Mouse (Mus musculus) adrenal gland, postnatal 36 days (tissue): ENCODE measurements around the gene Rbsn. TPM values are rescaled to one million over a fixed set of nuclear protein-coding genes. Genes with fewer than 3 reads are reported as not detected.

Experiments used
- DNase-seq, 2 experiments: peaks; one replicate each; pipeline ENCODE4 v3.0.0; 2021; ENCODE audit warnings: mixed read lengths in 1 of 2
- total RNA-seq, 2 experiments: library from RNA; stranded (reverse); gene quantifications; 2 replicates each; pipeline ENCODE4 v1.2.3; 2021

The Rbsn gene
- total RNA-seq, 2 experiments from 2014 or later: 20.4 to 23.1 TPM

DNA sequence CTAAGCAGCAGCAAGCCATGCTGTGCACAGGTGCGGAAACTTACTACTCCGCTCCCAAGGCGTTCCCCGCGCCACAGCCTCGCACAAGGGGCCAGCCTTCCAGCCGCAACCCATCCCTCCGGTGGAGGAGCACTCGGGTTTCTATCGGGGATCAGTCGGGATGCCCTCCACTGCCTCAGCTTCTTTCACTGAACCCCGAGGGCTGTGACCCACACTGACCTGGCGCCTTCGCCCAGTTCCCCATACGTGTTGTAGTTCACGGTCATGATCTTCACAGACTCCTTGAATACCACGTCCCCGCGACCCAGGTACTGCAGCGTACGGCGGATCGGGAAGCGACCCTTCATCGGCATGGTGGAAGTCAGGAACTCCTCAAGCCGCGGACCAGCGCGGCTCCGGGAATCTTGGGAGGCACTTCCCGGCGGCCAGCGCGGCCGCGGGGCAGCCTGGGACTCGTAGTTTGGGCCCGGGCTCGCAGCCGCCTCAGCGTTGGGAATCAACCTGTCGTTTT lies 31.0 kb downstream of the Rbsn start, which contains the start of gene Mrps25:
Gene Mrps25 (minus strand): TSS at position 413 of the 511 bp plus-strand sequence.
- peak; percentile 84 to 89 for DNase-seq

DNA sequence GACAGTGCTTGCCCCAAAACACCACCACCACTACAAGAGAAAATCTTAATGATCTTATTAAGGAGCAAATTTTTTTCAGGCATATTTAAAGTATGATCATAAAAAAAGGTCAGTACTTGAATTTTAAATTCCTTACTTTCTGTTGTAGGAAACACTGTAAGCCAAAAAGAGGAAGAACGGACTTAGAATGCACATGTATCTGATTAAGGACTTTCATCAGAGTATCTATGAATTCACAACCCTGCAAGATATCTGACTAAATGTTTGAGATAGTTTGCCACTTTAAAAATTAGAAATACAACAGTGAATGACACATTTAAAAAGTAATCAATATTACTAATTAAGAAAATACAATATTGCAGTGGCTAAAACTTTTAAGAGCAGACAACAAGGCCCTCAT lies 38.3 kb downstream of the Rbsn start:
- no peak for DNase-seq

DNA sequence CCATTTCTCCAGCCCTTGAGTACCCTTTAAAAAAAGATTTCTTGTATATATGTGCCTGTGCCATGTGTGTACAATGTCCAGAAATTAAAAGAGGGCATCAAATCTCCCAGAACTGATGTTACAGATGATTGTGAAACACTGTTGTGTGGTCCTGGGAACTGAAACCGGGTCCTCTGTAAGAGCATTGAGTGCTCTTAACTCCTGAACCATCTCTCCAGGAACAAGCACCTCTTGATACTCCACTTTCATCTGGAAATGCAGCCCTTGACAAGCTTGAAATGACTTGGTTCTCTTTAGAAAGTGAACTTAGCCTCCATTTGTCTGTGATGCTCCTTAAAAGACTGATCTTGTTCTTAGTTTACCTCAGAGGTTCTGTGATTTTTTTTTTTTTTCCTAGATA lies 52.0 kb downstream of the Rbsn start:
- no peak for DNase-seq

DNA sequence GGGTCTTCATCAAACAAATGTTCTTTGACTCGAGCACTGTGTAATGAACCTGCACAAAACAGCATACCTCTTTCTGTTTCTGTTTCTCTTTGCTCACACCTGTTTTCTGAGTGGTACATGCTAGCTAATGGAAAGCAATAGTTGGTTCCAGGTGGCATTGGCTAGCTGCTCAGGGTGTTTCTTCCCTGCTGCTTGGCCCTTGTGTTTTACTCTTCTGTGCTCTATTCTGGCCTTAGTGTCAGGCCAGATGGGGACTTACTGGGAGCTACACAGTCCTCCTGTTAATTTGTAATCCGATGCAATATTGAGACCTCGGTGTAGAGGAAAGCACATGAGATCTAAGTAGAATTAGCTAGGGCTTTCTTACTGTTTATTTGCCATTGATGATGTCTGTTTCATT lies 55.9 kb downstream of the Rbsn start:
- no peak for DNase-seq

DNA sequence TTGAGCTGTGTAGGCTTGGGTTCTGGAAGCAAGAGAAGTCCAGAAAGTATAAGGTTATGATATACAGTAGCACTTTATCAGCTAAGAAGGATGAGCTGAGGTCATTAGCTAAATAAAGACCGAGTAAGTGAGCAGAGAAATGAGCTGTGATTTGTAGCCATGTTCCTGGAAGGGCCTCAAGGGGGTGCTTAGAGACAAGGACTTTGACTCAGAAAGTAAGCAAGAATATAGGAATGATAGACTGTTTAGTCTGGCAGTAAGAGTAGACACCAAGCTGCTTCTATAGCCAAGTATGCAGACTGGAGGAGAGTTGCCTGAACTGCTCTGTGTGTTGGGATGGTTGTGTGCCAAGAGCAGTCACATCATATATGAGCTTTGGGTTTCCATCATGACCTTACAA lies 61.0 kb downstream of the Rbsn start:
- no peak for DNase-seq

DNA sequence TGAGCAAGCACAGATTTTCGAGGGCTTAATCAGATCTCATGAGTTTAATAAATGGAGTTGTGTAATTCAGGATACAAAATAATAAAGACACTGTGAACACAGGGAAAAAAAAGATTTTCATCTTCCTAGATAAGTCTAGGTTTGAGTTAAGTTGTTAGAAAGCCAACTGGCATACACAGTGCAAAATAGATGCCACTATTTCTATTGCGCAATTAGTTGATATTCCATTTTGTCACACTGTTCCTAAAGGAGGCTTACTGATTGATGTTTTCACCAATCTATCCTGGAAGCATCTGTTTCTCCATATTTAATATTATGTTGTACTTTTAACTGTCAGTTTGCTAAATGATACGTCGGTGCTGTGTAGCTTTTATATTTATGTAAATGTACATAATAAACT lies 68.8 kb downstream of the Rbsn start:
- DNase-seq: no peak

Other genes with a start within 250 kb of the Rbsn start
- gene Fgd5, start 236.0 kb downstream of the Rbsn start, total RNA-seq: 10 to 100 TPM; 11.4 to 21.4 TPM
- 10 to 100 TPM; 35.3 to 41.5 TPM for gene Nr2c2, start 123.5 kb downstream of the Rbsn start, total RNA-seq
- gene Mrps25, start 30.9 kb downstream of the Rbsn start, total RNA-seq: 10 to 100 TPM; 48.9 to 49.8 TPM
- not detected for gene Trh, start 29.7 kb upstream of the Rbsn start, total RNA-seq